Mouse (Mus musculus) olfactory bulb, adult 2 months (tissue): Measurements from ENCODE around the gene Ppp1r14d.

Source experiments
- CTCF ChIP-seq: fragments of 200-500 bp; IDR thresholded peaks from 2 replicates; pipeline ENCODE4 v1.5.1; 2012; ENCODE audit warnings: low read depth, mild to moderate bottlenecking, low read length, moderate library complexity; ENCODE audit not compliant: insufficient read depth
- POLR2A ChIP-seq: fragments of 200-500 bp; IDR thresholded peaks from 2 replicates; pipeline ENCODE4 v1.6.1; 2012; ENCODE audit warnings: mild to moderate bottlenecking, low read depth, low read length, moderate library complexity; ENCODE audit not compliant: insufficient read depth

DNA sequence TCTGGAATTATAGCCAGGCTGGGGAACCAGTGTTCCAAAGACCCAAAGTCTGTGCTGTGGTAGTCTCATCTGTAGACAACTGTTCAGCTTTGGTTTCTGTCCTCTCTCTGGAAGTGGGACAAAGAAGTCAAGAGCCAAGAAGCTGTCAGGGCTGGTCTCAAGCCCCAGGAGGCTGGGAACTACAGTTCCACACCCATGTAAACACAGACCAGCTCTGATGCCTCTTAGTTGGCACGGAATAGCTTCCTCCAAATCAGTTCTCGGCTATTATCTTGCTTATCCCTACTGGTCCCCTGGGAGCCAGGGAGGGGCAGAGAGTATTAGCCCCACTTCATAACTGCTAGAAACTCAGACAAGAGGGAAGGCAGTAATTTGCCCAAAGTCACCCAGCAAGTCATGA lies 31.6 kb upstream of the Ppp1r14d start:
- TF ChIP-seq CTCF (no peak), POLR2A (no peak)
